Mouse (Mus musculus): ENCODE results near the gene Slc37a2.

- TF ChIP-seq POLR2A (IDR thresholded peaks at IDR 0.05; ENCODE audit: insufficient read depth, low read depth, low read length), result no peak
- TF ChIP-seq CTCF (IDR thresholded peaks at IDR 0.05; ENCODE audit: insufficient read depth, low read depth, low read length), result no peak
Observed at GRCm38 (mm10) chr9:37214327-37215060, 41.0 kb downstream of the Slc37a2 start.
